Mouse (Mus musculus) MEL (cell line): Measurements from ENCODE around the gene Eml2. TPM values are rescaled to one million over a fixed set of nuclear protein-coding genes. Genes with fewer than 3 reads are reported as not detected.

Experiments used
- DNase-seq: peaks from one replicate; pipeline ENCODE4 v3.0.0; 2011; ENCODE audit warnings: low read depth, low spot score
- H3K27ac ChIP-seq: 2 replicates; pipeline ENCODE4 v1.5.1; 2012; ENCODE audit warnings: low read depth, mild to moderate bottlenecking, control low read depth, low read length, moderate library complexity; ENCODE audit not compliant: control insufficient read depth
- H3K27me3 ChIP-seq, 2 experiments: fragments of 150-350 bp in 1 of 2; sonication (generic) in 1 of 2; 2 replicates each; pipeline ENCODE4 v1.6.1; 2012; ENCODE audit warnings: low read length in 2 of 2, mild to moderate bottlenecking in 2 of 2, improper control_type of control experiment in 1 of 2, moderate library complexity in 1 of 2; ENCODE audit not compliant: insufficient read depth in 2 of 2, control insufficient read depth in 1 of 2
- H3K36me3 ChIP-seq, 2 experiments: 2 replicates each; pipeline ENCODE4 v1.6.1; 2012 to 2014; ENCODE audit warnings: low read length in 2 of 2, improper control_type of control experiment in 1 of 2, inconsistent platforms in 1 of 2, mild to moderate bottlenecking in 1 of 2; ENCODE audit not compliant: insufficient read depth in 2 of 2, control insufficient read depth in 1 of 2
- H3K4me1 ChIP-seq, 2 experiments: fragments of 150-350 bp in 1 of 2; sonication (generic) in 1 of 2; 2 replicates each; pipeline ENCODE4 v1.6.1; 2012; ENCODE audit warnings: low read length in 2 of 2, improper control_type of control experiment in 1 of 2, mild to moderate bottlenecking in 1 of 2; ENCODE audit not compliant: insufficient read depth in 2 of 2, control insufficient read depth in 1 of 2
- H3K4me3 ChIP-seq, 2 experiments: fragments of 150-350 bp in 1 of 2; sonication (generic) in 1 of 2; 2 replicates each; pipeline ENCODE4 v1.5.1; 2012; ENCODE audit warnings: low read depth in 2 of 2, low read length in 2 of 2, mild to moderate bottlenecking in 2 of 2, moderate library complexity in 2 of 2, control low read depth in 1 of 2, improper control_type of control experiment in 1 of 2; ENCODE audit not compliant: control insufficient read depth in 1 of 2, insufficient read depth in 1 of 2
- H3K79me2 ChIP-seq: 2 replicates; pipeline ENCODE4 v1.6.1; 2012; ENCODE audit warnings: mild to moderate bottlenecking, low read length, moderate library complexity; ENCODE audit not compliant: control insufficient read depth, poor library complexity, insufficient read depth
- H3K9ac ChIP-seq: 2 replicates; pipeline ENCODE4 v1.6.1; 2012; ENCODE audit warnings: low read depth, mild to moderate bottlenecking, control low read depth, low read length, moderate library complexity; ENCODE audit not compliant: control insufficient read depth, poor library complexity, severe bottlenecking
- H3K9me3 ChIP-seq: fragments of 150-350 bp; sonication (generic); replicated peaks from 2 replicates; pipeline ENCODE4 v1.6.1; 2012; ENCODE audit warnings: mild to moderate bottlenecking, low read length, improper control_type of control experiment, moderate library complexity; ENCODE audit not compliant: insufficient read depth
- BHLHE40 ChIP-seq: IDR thresholded peaks from 2 replicates; pipeline ENCODE4 v1.6.1; 2012; ENCODE audit warnings: low read depth, mild to moderate bottlenecking, inconsistent platforms, low read length, improper control_type of control experiment, borderline replicate concordance
- CHD2 ChIP-seq: IDR thresholded peaks from 2 replicates; pipeline ENCODE4 v1.6.1; 2011; ENCODE audit warnings: low read length, improper control_type of control experiment
- CTCF ChIP-seq, 3 experiments: IDR thresholded peaks in 2 of 3; conservative IDR thresholded peaks in 1 of 3; 2 replicates each; pipeline ENCODE4 v1.5.1; 2011 to 2012; ENCODE audit warnings: low read length in 3 of 3, low read depth in 2 of 3, mild to moderate bottlenecking in 2 of 3, improper control_type of control experiment in 1 of 3, inconsistent platforms in 1 of 3, mixed read lengths in 1 of 3, moderate library complexity in 1 of 3; ENCODE audit not compliant: control insufficient read depth in 1 of 3, insufficient read depth in 1 of 3, poor library complexity in 1 of 3, severe bottlenecking in 1 of 3
- E2F4 ChIP-seq: IDR thresholded peaks from 2 replicates; pipeline ENCODE4 v1.6.1; 2011; ENCODE audit warnings: low read depth, low read length, improper control_type of control experiment, borderline replicate concordance
- ELF1 ChIP-seq: IDR thresholded peaks from 2 replicates; pipeline ENCODE4 v1.6.1; 2014; ENCODE audit warnings: low read depth, mild to moderate bottlenecking, inconsistent platforms, low read length, improper control_type of control experiment, moderate library complexity
- ETS1 ChIP-seq: IDR thresholded peaks from 2 replicates; pipeline ENCODE4 v1.6.1; 2012; ENCODE audit warnings: low read depth, mild to moderate bottlenecking, inconsistent platforms, low read length, improper control_type of control experiment, moderate library complexity
- GATA1 ChIP-seq: IDR thresholded peaks from 2 replicates; pipeline ENCODE4 v1.6.1; 2011; ENCODE audit warnings: low read depth, low read length, improper control_type of control experiment
- HCFC1 ChIP-seq: IDR thresholded peaks from 2 replicates; pipeline ENCODE4 v1.6.1; 2012; ENCODE audit warnings: low read depth, mild to moderate bottlenecking, inconsistent platforms, low read length, improper control_type of control experiment, moderate library complexity
- JUND ChIP-seq: IDR thresholded peaks from 2 replicates; pipeline ENCODE4 v1.6.1; 2011; ENCODE audit warnings: low read depth, mild to moderate bottlenecking, improper control_type of control experiment, low read length
- KAT2A ChIP-seq: conservative IDR thresholded peaks from 2 replicates; pipeline ENCODE4 v1.6.1; 2012; ENCODE audit warnings: low read depth, low read length, improper control_type of control experiment, inconsistent platforms
- MAFK ChIP-seq: IDR thresholded peaks from 2 replicates; pipeline ENCODE4 v1.6.1; 2011; ENCODE audit warnings: low read depth, mild to moderate bottlenecking, low read length, improper control_type of control experiment, borderline replicate concordance
- MAX ChIP-seq: IDR thresholded peaks from 2 replicates; pipeline ENCODE4 v1.6.1; 2011; ENCODE audit warnings: low read length, improper control_type of control experiment
- MAZ ChIP-seq: IDR thresholded peaks from 2 replicates; pipeline ENCODE4 v1.6.1; 2012; ENCODE audit warnings: low read depth, mild to moderate bottlenecking, inconsistent platforms, low read length, improper control_type of control experiment
- MEF2A ChIP-seq: IDR thresholded peaks from 2 replicates; pipeline ENCODE4 v1.6.1; 2014; ENCODE audit warnings: low read depth, mild to moderate bottlenecking, inconsistent platforms, low read length, improper control_type of control experiment; ENCODE audit not compliant: poor library complexity, insufficient replicate concordance, severe bottlenecking; ENCODE audit errors: extremely low read depth
- MXI1 ChIP-seq: IDR thresholded peaks from 2 replicates; pipeline ENCODE4 v1.6.1; 2011; ENCODE audit warnings: mild to moderate bottlenecking, low read depth, low read length, improper control_type of control experiment
- MYB ChIP-seq: IDR thresholded peaks from 2 replicates; pipeline ENCODE4 v1.6.1; 2011; ENCODE audit warnings: mild to moderate bottlenecking, low read depth, low read length, improper control_type of control experiment
- POLR2A ChIP-seq, 2 experiments: IDR thresholded peaks; 2 replicates each; pipeline ENCODE4 v1.6.1; 2011 to 2012; ENCODE audit warnings: low read length in 2 of 2, mild to moderate bottlenecking in 2 of 2, control low read depth in 1 of 2, improper control_type of control experiment in 1 of 2, low read depth in 1 of 2, moderate library complexity in 1 of 2; ENCODE audit not compliant: control insufficient read depth in 1 of 2, insufficient read depth in 1 of 2, poor library complexity in 1 of 2
- POLR2AphosphoS2 ChIP-seq: IDR thresholded peaks from 2 replicates; pipeline ENCODE4 v1.6.1; 2011; ENCODE audit warnings: low read length, improper control_type of control experiment
- RAD21 ChIP-seq: IDR thresholded peaks from 2 replicates; pipeline ENCODE4 v1.6.1; 2011; ENCODE audit warnings: mild to moderate bottlenecking, low read depth, low read length, improper control_type of control experiment
- SIN3A ChIP-seq: IDR thresholded peaks from 2 replicates; pipeline ENCODE4 v1.6.1; 2012; ENCODE audit warnings: low read length, improper control_type of control experiment, inconsistent platforms
- SMC3 ChIP-seq: IDR thresholded peaks from 2 replicates; pipeline ENCODE4 v1.6.1; 2011; ENCODE audit warnings: low read depth, low read length, improper control_type of control experiment
- USF2 ChIP-seq, 2 experiments: IDR thresholded peaks; 2 replicates each; pipeline ENCODE4 v1.6.1; 2011 to 2012; ENCODE audit warnings: improper control_type of control experiment in 2 of 2, low read length in 2 of 2, borderline replicate concordance in 1 of 2, inconsistent platforms in 1 of 2, low read depth in 1 of 2, mild to moderate bottlenecking in 1 of 2; ENCODE audit not compliant: insufficient read depth in 1 of 2
- ZC3H11A ChIP-seq: IDR thresholded peaks from 2 replicates; pipeline ENCODE4 v1.6.1; 2012; ENCODE audit warnings: low read depth, mild to moderate bottlenecking, inconsistent platforms, low read length, improper control_type of control experiment
- ZMIZ1 ChIP-seq: IDR thresholded peaks from 2 replicates; pipeline ENCODE4 v1.6.1; 2012; ENCODE audit warnings: low read depth, mild to moderate bottlenecking, inconsistent platforms, low read length, improper control_type of control experiment, moderate library complexity
- ZNF384 ChIP-seq: IDR thresholded peaks from 2 replicates; pipeline ENCODE4 v1.6.1; 2012; ENCODE audit warnings: low read depth, mild to moderate bottlenecking, inconsistent platforms, low read length, improper control_type of control experiment
- polyA plus RNA-seq, 2 experiments: library from polyadenylated mRNA; stranded (reverse) in 1 of 2; unstranded in 1 of 2; fragments of >175 nt in 1 of 2; fragments of >200 nt in 1 of 2; gene quantifications; 2 replicates each; pipeline versions ENCODE4 v1.2.1 to v1.2.4; 2012; ENCODE audit warnings: low replicate concordance in 2 of 2, low read depth in 1 of 2; ENCODE audit not compliant: insufficient read length in 2 of 2, insufficient read depth in 1 of 2, missing spikeins in 1 of 2
- total RNA-seq: library from RNA; depleted of rRNA; stranded (reverse); fragments of 300-350 nt; gene quantifications from 2 replicates; pipeline ENCODE4 v1.2.3, GENCODE M21; 2012

The Eml2 gene
- total and polyA plus RNA-seq, 3 experiments: 22.0 to 43.6 TPM; not detected in 1

DNA sequence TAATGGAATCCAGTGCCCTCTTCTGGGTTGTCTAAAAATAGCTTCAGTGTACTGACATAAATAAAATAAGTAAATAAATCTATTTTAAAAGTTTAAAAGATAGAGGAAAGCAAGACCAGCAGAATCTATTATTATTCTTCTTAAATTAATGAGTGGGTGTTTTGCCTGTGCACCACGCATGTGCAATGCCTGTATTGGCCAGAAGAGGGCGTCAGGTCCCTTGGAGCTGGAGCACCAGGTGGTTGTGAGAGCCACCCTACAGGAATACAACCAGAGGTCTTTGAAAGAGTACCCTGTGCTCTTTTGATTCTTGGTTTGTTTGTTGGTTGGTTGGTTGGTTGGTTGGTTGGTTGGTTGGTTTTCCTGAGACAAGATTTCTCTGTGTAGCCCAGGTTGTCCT is 21.8 kb downstream of the Eml2 start:
- no peak overlapping the region for H3K27ac ChIP-seq
- H3K27me3 ChIP-seq: no peaks in the 10 kb centered on the region
- TF ChIP-seq JUND (no peak), ZMIZ1 (no peak), SIN3A (no peak), RAD21 (peak; percentile 58), ELF1 (no peak), MAFK (no peak), HCFC1 (no peak), ZC3H11A (peak; percentile 67), CHD2 (no peak), MAZ (no peak), GATA1 (no peak), MXI1 (no peak), ETS1 (no peak), MYB (no peak), SMC3 (peak; percentile 83), E2F4 (no peak), CTCF (IDR thresholded peaks at IDR 0.05 in 2 of 3, conservative IDR thresholded peaks at IDR 0.05 in 1 of 3; ENCODE audit: control insufficient read depth in 1 of 3, insufficient read depth in 1 of 3, low read depth in 2 of 3, low read length in 3 of 3, poor library complexity in 1 of 3, severe bottlenecking in 1 of 3) (peak; percentile 77 to 83 (median 82))
- TF ChIP-seq, all 39 proteins: peak for 4
- Histone ChIP-seq H3K4me1 (no peaks in the 10 kb centered on the region), H3K4me3 (no peak overlapping the region), H3K36me3 (no peaks in the 10 kb centered on the region), H3K9ac (no peak overlapping the region), H3K9me3 (no peaks in the 10 kb centered on the region), H3K79me2 (no peaks in the 10 kb centered on the region)
- DNase-seq: peak; percentile 73

DNA sequence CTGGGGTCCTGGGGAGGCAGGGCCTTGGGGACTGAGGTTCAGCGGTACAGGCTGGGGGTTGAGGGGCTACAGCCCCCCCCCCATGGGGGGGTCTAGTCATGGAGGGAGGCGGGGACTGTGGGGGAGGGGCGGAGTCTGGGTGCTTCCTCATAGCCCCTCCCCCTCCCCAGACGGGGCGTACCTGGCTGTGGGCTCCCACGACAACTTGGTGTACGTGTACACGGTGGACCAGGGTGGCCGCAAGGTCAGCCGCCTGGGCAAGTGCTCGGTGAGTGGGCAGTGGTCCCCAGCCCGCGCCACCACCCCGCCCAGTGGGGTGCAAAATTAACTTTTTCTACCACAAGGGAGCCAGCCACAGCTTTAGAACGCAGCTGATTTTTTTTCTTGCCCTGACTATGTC is 25.4 kb downstream of the Eml2 start:
- Histone ChIP-seq H3K9ac (no peak overlapping the region), H3K27ac (no peak overlapping the region), H3K36me3 (no peaks in the 10 kb centered on the region), H3K79me2 (no peaks in the 10 kb centered on the region), H3K9me3 (no peaks in the 10 kb centered on the region), H3K4me3 (no peak overlapping the region), H3K27me3 (no peaks in the 10 kb centered on the region), H3K4me1 (no peaks in the 10 kb centered on the region)
- DNase-seq: no peak
- TF ChIP-seq POLR2AphosphoS2 (no peak), GATA1 (no peak), CHD2 (no peak), E2F4 (no peak), ZNF384 (no peak), MAX (no peak), SMC3 (no peak), ETS1 (no peak), USF2 (IDR thresholded peaks at IDR 0.05; ENCODE audit: borderline replicate concordance in 1 of 2, insufficient read depth in 1 of 2, low read depth in 1 of 2, low read length in 2 of 2) (no peak), BHLHE40 (no peak), MXI1 (no peak), MEF2A (no peak), KAT2A (no peak), SIN3A (no peak), POLR2A (IDR thresholded peaks at IDR 0.05; ENCODE audit: control insufficient read depth in 1 of 2, insufficient read depth in 1 of 2, low read depth in 1 of 2, low read length in 2 of 2, poor library complexity in 1 of 2) (no peak)
